15 mouse cellular contexts compared by ENCODE assay signal in genomic region chr9:114547643-114548077, GRCm38 (mm10). TPM values are rescaled to one million over a fixed set of nuclear protein-coding genes. Genes with fewer than 3 reads are reported as not detected.
DNase-seq lines count a peak whose midpoint lies in the region; ATAC-seq lines count a peak whose summit lies in the region.
"Had no signal": no experiment of that assay in that cellular context is flagged by ENCODE, and none has a peak within 500 bp of the region (broad histone marks: within the 10 kb centered on the region; RNA-seq: fewer than 3 reads in every experiment).

No protein-coding gene starts in this region.

- H3K36me3 ChIP-seq in midbrain, embryonic 10.5 days, result peaks cover 11% of the 10 kb centered on the region
- H3K36me3 ChIP-seq in midbrain, embryonic 14.5 days (ENCODE audit: control insufficient read depth, insufficient read depth, low read length), result no peaks in the 10 kb centered on the region
- no peaks in the 10 kb centered on the region for H3K36me3 ChIP-seq in intestine, embryonic 15.5 days
- no peaks in the 10 kb centered on the region for H3K36me3 ChIP-seq in stomach, embryonic 15.5 days

- 20% methylated on average over 6 of the region's 6 CpGs for WGBS in midbrain, embryonic 10.5 days
- 35% methylated on average over 6 of the region's 6 CpGs for WGBS in midbrain, embryonic 14.5 days
- 47% methylated on average over 6 of the region's 6 CpGs for WGBS in intestine, embryonic 15.5 days
- WGBS in stomach, embryonic 15.5 days, result 57% methylated on average over 6 of the region's 6 CpGs

- 0 out of 2 replicates have a peak overlapping the region, but pooled peaks have one; percentile 9 for H3K4me3 ChIP-seq in midbrain, embryonic 10.5 days
- no peak overlapping the region for H3K4me3 ChIP-seq in midbrain, embryonic 14.5 days (replicated peaks; ENCODE audit: low read depth, low read length)
- H3K4me3 ChIP-seq in intestine, embryonic 15.5 days (replicated peaks), result no peak overlapping the region
- H3K4me3 ChIP-seq in stomach, embryonic 15.5 days (replicated peaks), result no peak overlapping the region
- H3K4me3 ChIP-seq: erythroblast, embryonic 14.5 days had no signal

- H3K27ac ChIP-seq in midbrain, embryonic 10.5 days (replicated peaks), result peak overlapping the region; percentile 79
- H3K27ac ChIP-seq in midbrain, embryonic 14.5 days (replicated peaks; ENCODE audit: low read depth, low read length), result no peak overlapping the region
- H3K27ac ChIP-seq in intestine, embryonic 15.5 days, result peak overlapping the region; percentile 88
- H3K27ac ChIP-seq in stomach, embryonic 15.5 days, result peak overlapping the region; percentile 83

- no peak for ATAC-seq in midbrain, embryonic 14.5 days (ENCODE audit: low FRiP score, low TSS enrichment)
- ATAC-seq in intestine, embryonic 15.5 days, result peak; percentile 80
- peak; percentile 76 for ATAC-seq in stomach, embryonic 15.5 days (ENCODE audit: insufficient read depth, low FRiP score, low read depth)
- ATAC-seq in erythroblast, adult 5-6 weeks (replicated peaks; ENCODE audit: low FRiP score, poor library complexity, severe bottlenecking), result no peak

- H3K27me3 ChIP-seq in midbrain, embryonic 10.5 days (ENCODE audit: low read depth, poor library complexity, severe bottlenecking), result no peaks in the 10 kb centered on the region
- H3K27me3 ChIP-seq in midbrain, embryonic 14.5 days (ENCODE audit: control insufficient read depth, insufficient read depth, low read length), result 0 out of 2 replicates have a peak, but pooled peaks cover 3% of the 10 kb centered on the region
- no peaks in the 10 kb centered on the region for H3K27me3 ChIP-seq in intestine, embryonic 15.5 days (replicated peaks)
- H3K27me3 ChIP-seq in stomach, embryonic 15.5 days (replicated peaks), result no peaks in the 10 kb centered on the region

- peaks cover 88% of the 10 kb centered on the region for H3K4me1 ChIP-seq in midbrain, embryonic 10.5 days
- no peaks in the 10 kb centered on the region for H3K4me1 ChIP-seq in midbrain, embryonic 14.5 days (ENCODE audit: control insufficient read depth, insufficient read depth, low read length)
- H3K4me1 ChIP-seq in intestine, embryonic 15.5 days (replicated peaks), result peaks cover 36% of the 10 kb centered on the region
- H3K4me1 ChIP-seq in stomach, embryonic 15.5 days, result peaks cover 29% of the 10 kb centered on the region

- H3K9me3 ChIP-seq in midbrain, embryonic 10.5 days (replicated peaks), result no peaks in the 10 kb centered on the region
- no peaks in the 10 kb centered on the region for H3K9me3 ChIP-seq in midbrain, embryonic 14.5 days (ENCODE audit: control insufficient read depth, low read length)
- H3K9me3 ChIP-seq in intestine, embryonic 15.5 days, result no peaks in the 10 kb centered on the region
- H3K9me3 ChIP-seq in stomach, embryonic 15.5 days, result no peaks in the 10 kb centered on the region

- no peak overlapping the region for H3K9ac ChIP-seq in midbrain, embryonic 14.5 days (replicated peaks; ENCODE audit: low read length)
- no peak overlapping the region for H3K9ac ChIP-seq in intestine, embryonic 15.5 days
- H3K9ac ChIP-seq in stomach, embryonic 15.5 days, result no peak overlapping the region

- no peak overlapping the region for H3K4me2 ChIP-seq in midbrain, embryonic 14.5 days (ENCODE audit: low read length)
- peak overlapping the region; percentile 47 for H3K4me2 ChIP-seq in intestine, embryonic 15.5 days (replicated peaks)
- 0 out of 2 replicates have a peak overlapping the region, but pooled peaks have one; percentile 35 for H3K4me2 ChIP-seq in stomach, embryonic 15.5 days

- no peak for DNase-seq in midbrain, embryonic 10.5 days (ENCODE audit: low spot score)
- DNase-seq in midbrain, embryonic 14.5 days, result no peak
- DNase-seq in kidney, postnatal 25 days, result peak; percentile 50 to 69
- no peak for DNase-seq in heart, adult 18-20 months
- no peak for DNase-seq in urinary bladder, postnatal 36 days (ENCODE audit: low spot score in 2 of 2)
- DNase-seq: cerebellum, adult 8-10 months; thymus, adult 18-20 months had no signal

RNA-seq across cellular contexts. Expression of gene Trim71, which starts 16.5 kb away (rescaled TPM):
- polyA plus RNA-seq in midbrain, embryonic 10.5 days (2016; fragmentation: Nextera tagmentation; extraction: Ambion mirVana), result 4.3 and 6.8 TPM in 2 replicates
- 0.15 and 0.16 TPM in 2 replicates for polyA plus RNA-seq in midbrain, embryonic 14.5 days (2014; fragmentation: Nextera tagmentation; extraction: Ambion mirVana)
- polyA plus RNA-seq in intestine, embryonic 15.5 days (2015; fragmentation: Nextera tagmentation; extraction: Ambion mirVana), result 4.1 TPM in 2 replicates
- 2.0 and 2.2 TPM in 2 replicates for polyA plus RNA-seq in stomach, embryonic 15.5 days (2015; fragmentation: Nextera tagmentation; extraction: Ambion mirVana)
- not detected for total RNA-seq in heart, adult 18-20 months (2021)
- not detected in 2 replicates for total RNA-seq in erythroblast, adult 5-6 weeks (2015; ENCODE audit: low replicate concordance)
- total RNA-seq in erythroblast, adult 5-6 weeks (2017; ENCODE audit: low replicate concordance), result not detected in 2 replicates
- total RNA-seq: gastrocnemius, adult 8-10 months; hematopoietic stem cell, adult 5-6 weeks had no signal
- polyA plus RNA-seq: erythroblast, embryonic 14.5 days had no signal

RNA-seq across cellular contexts. Expression of gene C130032M10Rik, which starts 32.2 kb away (rescaled TPM):
- polyA plus RNA-seq in midbrain, embryonic 10.5 days (2016; fragmentation: Nextera tagmentation; extraction: Ambion mirVana), result 0.91 and 0.98 TPM in 2 replicates
- polyA plus RNA-seq in midbrain, embryonic 14.5 days (2014; fragmentation: Nextera tagmentation; extraction: Ambion mirVana), result not detected in 2 replicates
- 0.48 and 0.58 TPM in 2 replicates for polyA plus RNA-seq in intestine, embryonic 15.5 days (2015; fragmentation: Nextera tagmentation; extraction: Ambion mirVana)
- polyA plus RNA-seq in stomach, embryonic 15.5 days (2015; fragmentation: Nextera tagmentation; extraction: Ambion mirVana), result 0.19 and 0.64 TPM in 2 replicates
- total RNA-seq in heart, adult 18-20 months (2021), result not detected
- total RNA-seq in erythroblast, adult 5-6 weeks (2015; ENCODE audit: low replicate concordance), result not detected in 2 replicates
- total RNA-seq in erythroblast, adult 5-6 weeks (2017; ENCODE audit: low replicate concordance), result not detected in 2 replicates
- total RNA-seq: adrenal gland, postnatal 4 days; gastrocnemius, adult 8-10 months; hematopoietic stem cell, adult 5-6 weeks; layer of hippocampus, postnatal 25 days had no signal
- polyA plus RNA-seq: erythroblast, embryonic 14.5 days had no signal

RNA-seq across cellular contexts. Expression of gene Ccr4, which starts 42.9 kb away (rescaled TPM):
- polyA plus RNA-seq in midbrain, embryonic 10.5 days (2016; fragmentation: Nextera tagmentation; extraction: Ambion mirVana), result not detected in 2 replicates
- not detected in 2 replicates for polyA plus RNA-seq in midbrain, embryonic 14.5 days (2014; fragmentation: Nextera tagmentation; extraction: Ambion mirVana)
- 0.56 and 0.63 TPM in 2 replicates for polyA plus RNA-seq in intestine, embryonic 15.5 days (2015; fragmentation: Nextera tagmentation; extraction: Ambion mirVana)
- polyA plus RNA-seq in stomach, embryonic 15.5 days (2015; fragmentation: Nextera tagmentation; extraction: Ambion mirVana), result 0.04 TPM in 1 of 2 replicates, not detected in the other
- total RNA-seq in heart, adult 18-20 months (2021), result not detected
- total RNA-seq in erythroblast, adult 5-6 weeks (2015; ENCODE audit: low replicate concordance), result not detected in 2 replicates
- total RNA-seq in erythroblast, adult 5-6 weeks (2017; ENCODE audit: low replicate concordance), result not detected in 2 replicates
- total RNA-seq: adrenal gland, postnatal 4 days; gastrocnemius, adult 8-10 months; hematopoietic stem cell, adult 5-6 weeks; layer of hippocampus, postnatal 25 days had no signal
- polyA plus RNA-seq: erythroblast, embryonic 14.5 days had no signal

Comparison
In these comparisons a context has a peak if more than half of its experiments do, and no peak if none do; other contexts are left out.
1. DNase-seq: peak in kidney, postnatal 25 days (2 of 2); none in midbrain, embryonic 10.5 days (single experiment), midbrain, embryonic 14.5 days (single experiment), heart, adult 18-20 months (0 of 2) and urinary bladder, postnatal 36 days (0 of 2).
2. ATAC-seq: peak in intestine, embryonic 15.5 days (single experiment) and stomach, embryonic 15.5 days (single experiment); none in midbrain, embryonic 14.5 days (single experiment) and erythroblast, adult 5-6 weeks (single experiment).